Mouse (Mus musculus): ENCODE results near the gene Gas2l1.

Gas2l1 gene

GRCm38 (mm10) chr11:5040585-5040984 is 24.5 kb downstream of the Gas2l1 start:
- DNase-seq: no peak

GRCm38 (mm10) chr11:5037146-5037854 is 27.8 kb downstream of the Gas2l1 start:
- peak; percentile 93 for DNase-seq

- no peak for DNase-seq
These were observed 29.7 kb downstream of the Gas2l1 start for GRCm38 (mm10) chr11:5035421-5035820.

GRCm38 (mm10) chr11:5033136-5033535 is 32.0 kb downstream of the Gas2l1 start:
- peak; percentile 97 for DNase-seq

- no peak for DNase-seq
These were observed 32.4 kb downstream of the Gas2l1 start for GRCm38 (mm10) chr11:5032706-5033105.

GRCm38 (mm10) chr11:5028228-5028627 is 36.9 kb downstream of the Gas2l1 start:
- no peak for DNase-seq

- DNase-seq: no peak
These were observed 40.0 kb downstream of the Gas2l1 start for GRCm38 (mm10) chr11:5025108-5025507.

GRCm38 (mm10) chr11:5017506-5017905 is 47.6 kb downstream of the Gas2l1 start:
- DNase-seq: no peak

GRCm38 (mm10) chr11:5016286-5016685 is 48.8 kb downstream of the Gas2l1 start:
- DNase-seq: no peak

- peak; percentile 97 for DNase-seq
These were observed 49.4 kb downstream of the Gas2l1 start for GRCm38 (mm10) chr11:5015720-5016119.

GRCm38 (mm10) chr11:5012213-5012715 is 52.9 kb downstream of the Gas2l1 start:
- peak; percentile 97 for DNase-seq

- no peak for DNase-seq
These were observed 53.6 kb downstream of the Gas2l1 start for GRCm38 (mm10) chr11:5011480-5011879.

GRCm38 (mm10) chr11:5010205-5010604 is 54.9 kb downstream of the Gas2l1 start:
- no peak for DNase-seq

- DNase-seq: no peak
These were observed 55.6 kb downstream of the Gas2l1 start for GRCm38 (mm10) chr11:5009354-5010074.

GRCm38 (mm10) chr11:5008867-5009266 is 56.3 kb downstream of the Gas2l1 start:
- DNase-seq: no peak

- DNase-seq: no peak
These were observed 57.9 kb downstream of the Gas2l1 start for GRCm38 (mm10) chr11:5007186-5007585.

GRCm38 (mm10) chr11:5005528-5005927 is 59.6 kb downstream of the Gas2l1 start:
- DNase-seq: no peak
